Mouse (Mus musculus): Measurements from ENCODE around the gene Serpinb1c. TPM values are rescaled to one million over a fixed set of nuclear protein-coding genes. Genes with fewer than 3 reads are reported as not detected.
A peak's percentile ranks its signal among the peaks of the same experiment; 100 is the strongest.
"Not testable (repeated sequence)": the region's sequence is repeated elsewhere in the genome, so short reads cannot be mapped to it uniquely, and the experiment has no call there.

Gene Serpinb1c
- polyA plus RNA-seq, 1 experiment from 2014 or later = not detected

- ATAC-seq (ENCODE audit: low read depth) (peak; percentile 50; the same call in 1 of the 2 replicates), DNase-seq (ENCODE audit: low spot score) (peak; percentile 17)
- H3K9me3 ChIP-seq (ENCODE audit: control insufficient read depth, low read length) = no peaks in the 10 kb centered on the region
Measured at GRCm38 (mm10) chr13:32922622-32923021, 24.6 kb upstream of the Serpinb1c start.

DNA sequence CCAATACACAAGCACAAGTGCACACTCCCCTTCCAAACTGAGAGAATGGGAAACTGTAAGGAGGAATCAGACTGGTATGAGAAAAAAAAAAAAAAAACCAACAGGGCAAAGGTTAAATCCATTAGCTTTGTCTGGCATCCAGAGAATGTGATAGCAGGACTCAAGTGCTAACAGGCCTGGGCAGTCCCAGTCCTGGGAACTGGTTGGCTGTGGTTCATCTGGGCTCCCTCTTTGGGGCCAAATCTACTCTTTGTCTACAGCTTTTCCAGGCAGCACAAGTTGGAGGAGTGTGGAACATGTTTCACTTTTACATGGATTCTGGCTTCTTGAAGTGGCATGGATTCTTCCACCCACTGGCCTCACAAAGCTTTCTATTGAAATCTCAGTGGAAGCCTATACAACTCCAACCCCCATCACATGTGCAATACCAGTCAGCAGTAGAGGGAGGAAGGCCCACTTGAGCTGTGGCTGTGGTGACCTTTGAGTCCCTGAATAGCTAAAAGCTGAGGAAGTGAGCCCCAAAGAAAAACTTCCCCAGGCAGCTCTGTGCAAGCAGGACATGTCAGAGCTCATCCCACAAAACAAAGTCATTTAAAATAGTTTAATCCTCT is 14.9 kb upstream of the Serpinb1c start:
- Histone ChIP-seq H3K4me1 (ENCODE audit: control insufficient read depth, insufficient read depth, low read length) (no peaks in the 10 kb centered on the region), H3K36me3 (ENCODE audit: control insufficient read depth, insufficient read depth, low read length) (no peaks in the 10 kb centered on the region), H3K9me3 (ENCODE audit: control insufficient read depth, low read length) (no peaks in the 10 kb centered on the region), H3K9ac (ENCODE audit: low read depth, low read length) (no peak overlapping the region), H3K27ac (replicated peaks; ENCODE audit: low read depth, low read length) (no peak overlapping the region), H3K27me3 (replicated peaks; ENCODE audit: control insufficient read depth, insufficient read depth, low read length) (no peaks in the 10 kb centered on the region), H3K4me3 (ENCODE audit: low read depth, low read length) (no peak overlapping the region), H3K4me2 (ENCODE audit: low read depth, low read length) (no peak overlapping the region)
- ATAC-seq (ENCODE audit: low read depth) (no peak), DNase-seq (ENCODE audit: low spot score) (peak; percentile 27)

More at GRCm38 (mm10) chr13:32922622-32923021, 24.6 kb upstream of the Serpinb1c start:
- Histone ChIP-seq H3K27me3 (replicated peaks; ENCODE audit: control insufficient read depth, insufficient read depth, low read length) (no peaks in the 10 kb centered on the region), H3K4me1 (ENCODE audit: control insufficient read depth, insufficient read depth, low read length) (no peaks in the 10 kb centered on the region), H3K9ac (ENCODE audit: low read depth, low read length) (no peak overlapping the region), H3K4me2 (ENCODE audit: low read depth, low read length) (no peak overlapping the region), H3K4me3 (ENCODE audit: low read depth, low read length) (no peak overlapping the region), H3K27ac (replicated peaks; ENCODE audit: low read depth, low read length) (no peak overlapping the region), H3K36me3 (ENCODE audit: control insufficient read depth, insufficient read depth, low read length) (no peaks in the 10 kb centered on the region)

DNA sequence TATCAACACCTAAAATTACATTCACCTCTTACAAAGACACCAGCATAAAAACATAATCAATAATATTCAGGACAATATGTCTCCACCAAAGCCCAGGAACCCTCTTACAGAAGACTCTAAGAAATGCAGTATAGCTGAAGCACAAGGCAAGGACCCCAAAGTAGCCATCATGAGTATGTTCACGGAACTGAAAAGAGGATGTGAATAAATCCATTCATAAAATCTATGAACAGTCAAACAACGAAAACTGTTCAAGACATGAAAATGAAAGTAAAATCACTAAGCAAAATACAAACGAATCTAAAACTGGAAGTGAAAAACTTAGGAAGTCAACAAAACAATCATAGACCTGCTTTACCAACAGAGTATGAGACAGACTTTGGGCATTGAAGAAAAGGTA is 10.2 kb upstream of the Serpinb1c start:
- H3K4me3 ChIP-seq (ENCODE audit: low read depth, low read length) = no peak overlapping the region
- 87% methylated on average over 3 of the region's 3 CpGs for WGBS
- no peaks in the 10 kb centered on the region for H3K9me3 ChIP-seq (ENCODE audit: control insufficient read depth, low read length)
- H3K9ac ChIP-seq (ENCODE audit: low read depth, low read length) = no peak overlapping the region
- H3K27me3 ChIP-seq (replicated peaks; ENCODE audit: control insufficient read depth, insufficient read depth, low read length) = no peaks in the 10 kb centered on the region
- no peaks in the 10 kb centered on the region for H3K4me1 ChIP-seq (ENCODE audit: control insufficient read depth, insufficient read depth, low read length)
- no peak overlapping the region for H3K4me2 ChIP-seq (ENCODE audit: low read depth, low read length)
- no peak overlapping the region for H3K27ac ChIP-seq (replicated peaks; ENCODE audit: low read depth, low read length)
- DNase-seq (ENCODE audit: low spot score) (no peak), ATAC-seq (ENCODE audit: low read depth) (no peak)
- no peaks in the 10 kb centered on the region for H3K36me3 ChIP-seq (ENCODE audit: control insufficient read depth, insufficient read depth, low read length)

DNA sequence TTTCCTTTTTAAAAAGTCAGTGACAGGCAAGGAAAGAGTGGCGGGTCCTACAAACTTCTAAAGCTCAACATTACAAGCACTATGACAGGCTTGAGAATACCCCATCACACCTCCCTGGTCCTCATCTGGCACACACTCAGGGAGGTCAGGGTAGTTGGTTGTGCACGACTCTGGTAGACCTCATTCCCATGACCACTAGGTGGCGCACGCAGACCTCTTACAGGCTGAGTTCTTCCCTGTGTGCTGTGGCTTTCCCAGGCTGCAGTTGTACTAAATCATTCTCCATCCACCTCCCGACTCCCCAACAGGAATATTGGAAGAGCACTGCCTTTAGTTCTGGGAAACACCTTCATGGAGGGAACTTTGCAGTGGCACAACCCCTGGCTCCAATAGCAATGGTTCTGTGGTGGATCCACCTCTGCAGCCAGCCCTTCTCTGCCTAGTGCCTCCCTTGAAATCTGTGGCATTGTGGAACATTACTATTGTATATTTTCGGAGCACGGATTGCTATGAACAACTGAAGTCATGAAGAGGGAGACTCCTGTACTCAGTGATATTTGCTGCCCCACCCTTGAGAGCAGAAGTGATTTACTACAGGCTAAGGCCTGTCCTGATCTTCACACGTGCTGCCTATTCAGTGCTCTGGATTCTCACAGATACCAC is 5.3 kb upstream of the Serpinb1c start:
- H3K4me1 ChIP-seq (ENCODE audit: control insufficient read depth, insufficient read depth, low read length) = no peaks in the 10 kb centered on the region

DNA sequence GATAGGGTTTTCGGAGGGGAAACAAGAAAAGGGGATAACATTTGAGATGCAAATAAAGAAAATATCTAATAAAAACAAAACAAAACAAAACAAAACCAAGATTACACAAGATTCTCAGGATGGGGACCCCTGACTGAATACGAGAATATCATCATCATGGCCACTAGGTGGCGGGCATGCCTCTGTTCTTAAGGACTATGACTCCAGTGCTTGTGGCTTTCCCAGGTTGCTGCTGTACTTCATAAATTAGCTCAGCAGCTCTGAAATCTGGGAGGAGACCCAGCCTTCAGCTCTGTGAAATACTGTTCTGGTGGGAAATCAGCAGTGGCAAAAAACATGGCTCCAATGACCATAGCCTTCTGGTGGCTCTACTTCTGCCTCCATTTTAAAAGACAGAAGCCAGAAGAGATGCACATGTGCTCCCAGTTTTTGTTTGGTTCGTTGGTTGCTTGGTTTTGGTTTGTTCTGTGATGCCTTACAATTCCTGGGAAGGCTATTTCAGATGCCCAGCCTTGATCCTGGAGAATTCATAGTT is 4.5 kb upstream of the Serpinb1c start:
- Histone ChIP-seq H3K36me3 (ENCODE audit: control insufficient read depth, insufficient read depth, low read length) (no peaks in the 10 kb centered on the region), H3K4me2 (ENCODE audit: low read depth, low read length) (no peak overlapping the region), H3K9me3 (ENCODE audit: control insufficient read depth, low read length) (no peaks in the 10 kb centered on the region), H3K9ac (ENCODE audit: low read depth, low read length) (no peak overlapping the region), H3K27ac (replicated peaks; ENCODE audit: low read depth, low read length) (no peak overlapping the region), H3K4me1 (ENCODE audit: control insufficient read depth, insufficient read depth, low read length) (no peaks in the 10 kb centered on the region), H3K27me3 (replicated peaks; ENCODE audit: control insufficient read depth, insufficient read depth, low read length) (no peaks in the 10 kb centered on the region), H3K4me3 (ENCODE audit: low read depth, low read length) (no peak overlapping the region)
- DNase-seq (ENCODE audit: low spot score) = peak; percentile 90
- peak; percentile 80; the same call in 1 of the 2 replicates for ATAC-seq (ENCODE audit: low read depth)
- WGBS = 16% methylated on average over 4 of the region's 4 CpGs

More for the DNA sequence above, 5.3 kb upstream of the Serpinb1c start:
- Histone ChIP-seq H3K36me3 (ENCODE audit: control insufficient read depth, insufficient read depth, low read length) (no peaks in the 10 kb centered on the region), H3K9ac (ENCODE audit: low read depth, low read length) (no peak overlapping the region), H3K4me3 (ENCODE audit: low read depth, low read length) (no peak overlapping the region), H3K4me2 (ENCODE audit: low read depth, low read length) (no peak overlapping the region), H3K9me3 (ENCODE audit: control insufficient read depth, low read length) (no peaks in the 10 kb centered on the region), H3K27ac (replicated peaks; ENCODE audit: low read depth, low read length) (no peak overlapping the region), H3K27me3 (replicated peaks; ENCODE audit: control insufficient read depth, insufficient read depth, low read length) (no peaks in the 10 kb centered on the region)
- WGBS = 34% methylated on average over 8 of the region's 8 CpGs
- ATAC-seq (ENCODE audit: low read depth) = peak; percentile 93
- peak; percentile 94 for DNase-seq (ENCODE audit: low spot score)

DNA sequence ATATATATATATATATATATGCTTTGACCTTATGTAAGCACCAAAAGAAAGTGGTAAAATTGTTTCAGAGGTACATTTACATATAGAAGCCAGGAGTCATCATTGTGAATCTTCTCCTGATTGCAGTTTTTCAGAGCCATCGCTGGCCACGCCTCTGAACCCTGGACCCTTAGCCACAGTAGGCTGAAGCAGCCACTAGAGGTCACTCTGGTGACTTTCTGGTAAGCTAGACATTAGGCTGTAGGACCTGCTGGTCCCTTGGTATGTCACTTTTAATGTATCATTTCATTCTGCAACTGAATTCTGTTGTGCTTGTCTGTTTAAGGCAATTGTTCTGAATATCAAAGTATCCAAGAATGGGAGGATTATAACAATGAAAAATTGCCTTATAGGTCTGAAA is 2.6 kb upstream of the Serpinb1c start:
- no peaks in the 10 kb centered on the region for H3K9me3 ChIP-seq (ENCODE audit: control insufficient read depth, low read length)
- 17% methylated on average over 2 of the region's 2 CpGs for WGBS
- H3K9ac ChIP-seq (ENCODE audit: low read depth, low read length) = no peak overlapping the region
- H3K4me2 ChIP-seq (ENCODE audit: low read depth, low read length) = no peak overlapping the region
- no peak overlapping the region for H3K4me3 ChIP-seq (ENCODE audit: low read depth, low read length)
- H3K36me3 ChIP-seq (ENCODE audit: control insufficient read depth, insufficient read depth, low read length) = no peaks in the 10 kb centered on the region
- ATAC-seq (ENCODE audit: low read depth) (no peak), DNase-seq (ENCODE audit: low spot score) (peak; percentile 28)
- no peaks in the 10 kb centered on the region for H3K27me3 ChIP-seq (replicated peaks; ENCODE audit: control insufficient read depth, insufficient read depth, low read length)
- no peaks in the 10 kb centered on the region for H3K4me1 ChIP-seq (ENCODE audit: control insufficient read depth, insufficient read depth, low read length)
- no peak overlapping the region for H3K27ac ChIP-seq (replicated peaks; ENCODE audit: low read depth, low read length)

- WGBS = 71% methylated on average over 2 of the region's 2 CpGs
- not testable (repeated sequence) for H3K9ac ChIP-seq (ENCODE audit: low read depth, low read length); H3K27ac ChIP-seq (replicated peaks; ENCODE audit: low read depth, low read length); H3K9me3 ChIP-seq (ENCODE audit: control insufficient read depth, low read length); H3K4me3 ChIP-seq (ENCODE audit: low read depth, low read length); H3K36me3 ChIP-seq (ENCODE audit: control insufficient read depth, insufficient read depth, low read length); ATAC-seq (ENCODE audit: low read depth); H3K4me1 ChIP-seq (ENCODE audit: control insufficient read depth, insufficient read depth, low read length); DNase-seq (ENCODE audit: low spot score); H3K27me3 ChIP-seq (replicated peaks; ENCODE audit: control insufficient read depth, insufficient read depth, low read length); H3K4me2 ChIP-seq (ENCODE audit: low read depth, low read length)
Measured at GRCm38 (mm10) chr13:32899114-32899513, 1.1 kb upstream of the Serpinb1c start.

- H3K36me3 ChIP-seq (ENCODE audit: control insufficient read depth, insufficient read depth, low read length) = no peaks in the 10 kb centered on the region
- no peak for DNase-seq (ENCODE audit: low spot score)
- H3K27me3 ChIP-seq (replicated peaks; ENCODE audit: control insufficient read depth, insufficient read depth, low read length) = no peaks in the 10 kb centered on the region
- H3K4me3 ChIP-seq (ENCODE audit: low read depth, low read length) = no peak overlapping the region
- 69% methylated on average over 4 of the region's 4 CpGs for WGBS
- no peak for ATAC-seq (ENCODE audit: low read depth)
- H3K9ac ChIP-seq (ENCODE audit: low read depth, low read length) = no peak overlapping the region
- no peaks in the 10 kb centered on the region for H3K9me3 ChIP-seq (ENCODE audit: control insufficient read depth, low read length)
- no peaks in the 10 kb centered on the region for H3K4me1 ChIP-seq (ENCODE audit: control insufficient read depth, insufficient read depth, low read length)
- H3K4me2 ChIP-seq (ENCODE audit: low read depth, low read length) = no peak overlapping the region
- no peak overlapping the region for H3K27ac ChIP-seq (replicated peaks; ENCODE audit: low read depth, low read length)
Measured at GRCm38 (mm10) chr13:32896931-32897330, 1.1 kb downstream of the Serpinb1c start.

DNA sequence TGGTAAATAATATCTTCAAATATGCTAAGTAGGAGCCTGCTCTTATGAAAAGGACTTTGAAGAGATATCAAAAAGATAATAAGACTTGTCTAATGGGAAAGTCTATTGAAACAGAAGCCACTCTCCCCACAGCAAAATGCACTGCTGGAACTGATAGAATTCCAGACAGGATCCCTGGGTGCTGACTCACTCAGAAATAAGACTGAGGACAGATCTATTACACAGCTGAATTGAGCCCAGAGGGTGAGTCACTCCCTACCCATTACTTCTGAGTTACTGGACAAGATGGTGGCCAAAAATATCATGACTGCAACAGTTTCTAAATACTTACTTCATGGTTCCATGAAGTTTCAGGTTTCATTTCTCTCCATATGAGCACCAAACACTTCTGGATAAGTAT is 13.3 kb downstream of the Serpinb1c start:
- H3K9ac ChIP-seq (ENCODE audit: low read depth, low read length) = no peak overlapping the region

More for the DNA sequence above, 13.3 kb downstream of the Serpinb1c start:
- Histone ChIP-seq H3K4me2 (ENCODE audit: low read depth, low read length) (no peak overlapping the region), H3K9me3 (ENCODE audit: control insufficient read depth, low read length) (no peaks in the 10 kb centered on the region), H3K27ac (replicated peaks; ENCODE audit: low read depth, low read length) (no peak overlapping the region), H3K4me1 (ENCODE audit: control insufficient read depth, insufficient read depth, low read length) (no peaks in the 10 kb centered on the region), H3K36me3 (ENCODE audit: control insufficient read depth, insufficient read depth, low read length) (no peaks in the 10 kb centered on the region), H3K4me3 (ENCODE audit: low read depth, low read length) (no peak overlapping the region), H3K27me3 (replicated peaks; ENCODE audit: control insufficient read depth, insufficient read depth, low read length) (no peaks in the 10 kb centered on the region)
- DNase-seq (ENCODE audit: low spot score) = no peak
- no peak for ATAC-seq (ENCODE audit: low read depth)
